ENCODE assay signal across 8 mouse cellular contexts in the genomic region with DNA sequence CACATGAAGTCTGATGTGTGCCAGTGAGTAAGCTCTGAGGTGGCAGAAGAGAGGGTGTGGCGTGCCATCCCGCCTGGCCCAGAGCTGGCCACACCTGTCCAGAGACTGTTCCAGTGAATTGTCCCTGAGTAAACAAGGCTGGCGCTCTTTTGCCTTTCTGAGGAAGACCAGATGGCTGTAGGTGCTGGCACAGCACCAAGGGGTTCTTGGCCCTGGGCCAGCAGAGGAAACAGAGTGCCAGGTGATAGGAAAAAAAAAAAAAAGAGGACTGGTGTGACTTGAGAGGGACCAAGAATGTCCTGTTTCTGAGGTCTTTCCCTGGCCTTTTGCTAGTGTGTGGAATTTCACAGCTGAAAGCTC. TPM values are rescaled to one million over a fixed set of nuclear protein-coding genes. Genes with fewer than 3 reads are reported as not detected.
DNase-seq lines count a peak whose midpoint lies in the region; ATAC-seq and TF ChIP-seq lines count a peak whose summit lies in the region.
"Had no signal": no experiment of that assay in that cellular context is flagged by ENCODE, and none has a peak within 500 bp of the region (broad histone marks: within the 10 kb centered on the region; RNA-seq: fewer than 3 reads in every experiment).

No protein-coding gene starts in this region.

- H3K27me3 ChIP-seq in intestine, postnatal 0 days (replicated peaks; ENCODE audit: control insufficient read depth, insufficient read depth, low read length): no peaks in the 10 kb centered on the region
- H3K27me3 ChIP-seq: midbrain, embryonic 12.5 days had no signal

- TF ChIP-seq CTCF in intestine, postnatal 0 days (IDR thresholded peaks at IDR 0.05; ENCODE audit: low read depth): no peak

- peak; percentile 66 for DNase-seq in urinary bladder, postnatal 14 days (ENCODE audit: low spot score)
- DNase-seq in urinary bladder, adult 2 months (ENCODE audit: low spot score): no peak
- DNase-seq in cerebellum, postnatal 4 days (ENCODE audit: low spot score in 2 of 2): peak; percentile 48 to 85
- peak; percentile 39 for DNase-seq in lung, postnatal 25 days (ENCODE audit: low spot score)
- DNase-seq in gastrocnemius, postnatal 4 days (ENCODE audit: low spot score in 2 of 2): no peak

- peak; percentile 85 for ATAC-seq in intestine, postnatal 0 days
- ATAC-seq in granulocyte monocyte progenitor cell, adult 5-6 weeks (replicated peaks; ENCODE audit: poor library complexity, severe bottlenecking): no peak

- H3K4me2 ChIP-seq in intestine, postnatal 0 days (replicated peaks; ENCODE audit: low read depth): no peak overlapping the region
- H3K4me2 ChIP-seq: midbrain, embryonic 12.5 days had no signal

- no peak overlapping the region for H3K9ac ChIP-seq in intestine, postnatal 0 days (ENCODE audit: low read depth, low read length)
- H3K9ac ChIP-seq: midbrain, embryonic 12.5 days had no signal

- H3K4me3 ChIP-seq in intestine, postnatal 0 days (ENCODE audit: low read depth, low read length): no peak overlapping the region
- H3K4me3 ChIP-seq: midbrain, embryonic 12.5 days had no signal

- H3K36me3 ChIP-seq in intestine, postnatal 0 days (ENCODE audit: control insufficient read depth, insufficient read depth): peaks cover 19% of the 10 kb centered on the region

- no peaks in the 10 kb centered on the region for H3K9me3 ChIP-seq in intestine, postnatal 0 days (ENCODE audit: control insufficient read depth)
- H3K9me3 ChIP-seq: midbrain, embryonic 12.5 days had no signal

- no peak overlapping the region for H3K27ac ChIP-seq in intestine, postnatal 0 days (ENCODE audit: low read depth, low read length)
- H3K27ac ChIP-seq: midbrain, embryonic 12.5 days had no signal

- H3K4me1 ChIP-seq in intestine, postnatal 0 days (replicated peaks; ENCODE audit: control insufficient read depth, insufficient read depth, low read length): 0 out of 2 replicates have a peak, but pooled peaks cover 5% of the 10 kb centered on the region

- 13% methylated on average over 3 of the region's 3 CpGs for WGBS in intestine, postnatal 0 days

RNA-seq across cellular contexts. Expression of a gene that starts 43.3 kb away (rescaled TPM):
- polyA plus RNA-seq in urinary bladder, adult 2 months (2012; rRNA removed): 153 and 183 TPM in 2 replicates
- 326 and 327 TPM in 2 replicates for polyA plus RNA-seq in intestine, postnatal 0 days (2015; fragmentation: Nextera tagmentation; extraction: Ambion mirVana)
- total RNA-seq in granulocyte monocyte progenitor cell, adult 5-6 weeks (2014; fragmentation: Nextera tagmentation): 258 and 285 TPM in 2 replicates
- 130 and 152 TPM in 2 replicates for total RNA-seq in granulocyte monocyte progenitor cell, adult 5-6 weeks (2017)
- total RNA-seq in gastrocnemius, postnatal 4 days (2021): 100 to 1,000 TPM; 235 to 247 TPM

RNA-seq across cellular contexts. Expression of a gene that starts 58.5 kb away (rescaled TPM):
- polyA plus RNA-seq in urinary bladder, adult 2 months (2012; rRNA removed): 0.39 and 0.56 TPM in 2 replicates
- 1.3 and 1.6 TPM in 2 replicates for polyA plus RNA-seq in intestine, postnatal 0 days (2015; fragmentation: Nextera tagmentation; extraction: Ambion mirVana)
- total RNA-seq in granulocyte monocyte progenitor cell, adult 5-6 weeks (2014; fragmentation: Nextera tagmentation): not detected in 2 replicates
- total RNA-seq in granulocyte monocyte progenitor cell, adult 5-6 weeks (2017): 0.98 TPM in 1 of 2 replicates, not detected in the other
- under 1 TPM; 0.42 to 0.67 TPM for total RNA-seq in gastrocnemius, postnatal 4 days (2021)

Comparison
In these comparisons a context has a peak if more than half of its experiments do, and no peak if none do; other contexts are left out.
1. DNase-seq: peak in urinary bladder, postnatal 14 days (single experiment), cerebellum, postnatal 4 days (2 of 2) and lung, postnatal 25 days (single experiment); none in urinary bladder, adult 2 months (single experiment) and gastrocnemius, postnatal 4 days (0 of 2).